Mouse (Mus musculus) G1E (cell line): Measurements from ENCODE around the gene Pkig.

Source experiments
- CTCF ChIP-seq: IDR thresholded peaks from 2 replicates; pipeline ENCODE4 v1.5.1; 2012; ENCODE audit warnings: low read depth, low read length, inconsistent platforms, mixed read lengths
- GATA1 ChIP-seq: IDR thresholded peaks from 2 replicates; pipeline ENCODE4 v1.6.1; 2012; ENCODE audit warnings: borderline replicate concordance, low read length, inconsistent platforms, mixed read lengths
- GATA2 ChIP-seq: IDR thresholded peaks from 2 replicates; pipeline ENCODE4 v1.6.1; 2012; ENCODE audit warnings: low read depth, low read length, inconsistent platforms, borderline replicate concordance
- POLR2AphosphoS5 ChIP-seq: IDR thresholded peaks from 2 replicates; pipeline ENCODE4 v1.6.1; 2012; ENCODE audit warnings: low read depth, low read length, inconsistent platforms; ENCODE audit not compliant: insufficient replicate concordance
- TAL1 ChIP-seq: conservative IDR thresholded peaks from 2 replicates; pipeline ENCODE4 v1.6.1; 2012; ENCODE audit warnings: low read depth, low read length, inconsistent platforms, mixed read lengths

DNA sequence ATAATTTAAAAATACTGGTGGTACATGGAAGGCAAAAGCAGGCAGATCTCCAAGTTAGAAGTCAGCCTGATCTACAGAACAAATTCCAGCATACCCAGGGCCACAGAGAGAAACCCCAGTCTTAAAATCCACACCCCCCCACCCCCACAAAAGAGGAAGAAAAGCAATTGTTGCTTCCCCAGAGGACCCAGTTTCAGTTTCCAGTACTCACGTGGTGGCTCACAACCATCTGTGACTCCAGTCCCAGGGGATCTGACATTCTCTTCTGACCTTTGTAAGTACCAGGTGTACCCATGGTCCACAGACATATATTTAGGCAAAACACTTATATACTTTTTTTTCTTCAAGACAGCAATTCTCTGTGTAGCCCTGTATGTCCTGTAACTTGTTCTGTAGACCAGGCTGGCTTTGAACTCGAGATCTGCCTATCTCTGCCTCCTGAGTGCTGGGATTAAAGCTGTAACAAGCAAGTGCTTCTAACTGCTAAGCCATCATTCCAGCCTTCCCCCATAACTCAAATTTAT is 4.6 kb downstream of the Pkig start:
- no peak for TF ChIP-seq CTCF
- no peak for TF ChIP-seq TAL1
- no peak for TF ChIP-seq GATA1
- TF ChIP-seq POLR2AphosphoS5, result no peak
- TF ChIP-seq GATA2, result no peak
